Mouse (Mus musculus): ENCODE results near the gene Gm5089. TPM values are rescaled to one million over a fixed set of nuclear protein-coding genes. Genes with fewer than 3 reads are reported as not detected.

Gene Gm5089
- not detected for total RNA-seq (2021)
- long read RNA-seq, experiment 1, result 0 reads
- long read RNA-seq, experiment 2, result 0 reads

DNA sequence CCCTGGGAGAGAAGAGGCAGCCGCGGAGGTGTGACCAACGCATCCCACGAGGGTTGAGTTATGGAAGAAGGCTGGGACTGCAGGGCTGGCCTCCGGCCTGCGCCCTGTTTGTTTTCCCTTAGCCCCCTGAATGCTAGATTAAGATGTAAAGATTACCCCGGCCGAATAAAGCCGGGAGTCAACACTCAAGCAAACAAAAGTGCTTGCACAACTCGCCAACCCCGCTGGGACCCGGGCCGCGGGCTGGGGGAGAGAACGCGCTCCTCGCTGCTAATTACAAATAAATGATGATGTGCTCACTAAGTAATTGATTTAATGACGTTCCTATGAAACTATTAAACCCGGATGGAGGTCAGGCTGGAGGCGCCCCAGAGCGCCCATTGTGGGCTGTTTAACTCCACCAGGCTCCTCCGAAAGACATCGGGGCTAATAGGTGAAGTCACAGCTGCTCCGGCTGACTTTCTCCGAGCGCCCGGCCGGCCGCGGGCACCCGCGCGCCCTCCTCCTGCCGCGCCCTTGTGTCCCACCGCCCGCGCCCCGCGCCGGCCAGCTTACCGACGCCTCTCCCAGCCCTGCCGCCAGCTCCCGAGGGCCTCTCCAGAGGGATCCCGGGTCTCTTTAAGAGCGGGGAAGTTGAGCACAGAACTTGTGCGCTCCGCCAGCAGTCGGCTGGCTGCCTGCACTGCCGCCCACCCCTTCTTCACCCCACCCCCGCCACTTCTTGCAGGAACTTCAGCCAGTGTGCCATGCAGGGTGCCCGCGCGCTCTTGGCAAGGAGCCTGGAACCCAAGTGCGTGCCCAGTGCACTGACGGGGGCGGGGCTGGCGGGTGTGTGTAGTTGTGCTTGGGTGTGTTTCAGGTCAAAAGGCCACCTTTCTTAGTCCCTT, at the start of gene Gm5089:
Gene Gm5089, minus strand, starts transcription at position 620 of the 887 bp plus-strand sequence.
- DNase-seq (ENCODE audit: low spot score in 2 of 2), result no peak

GRCm38 (mm10) chr14:122492015-122492414, 41.1 kb upstream of the Gm5089 start:
- no peak for DNase-seq (ENCODE audit: low spot score in 2 of 2)

GRCm38 (mm10) chr14:122491521-122491920, 40.6 kb upstream of the Gm5089 start:
- DNase-seq (ENCODE audit: low spot score in 2 of 2), result no peak

GRCm38 (mm10) chr14:122490441-122491328, 39.8 kb upstream of the Gm5089 start, which contains the start of gene Gm10837:
TSS of gene Gm10837 (plus strand) at chr14:122490586.
- no peak for DNase-seq (ENCODE audit: low spot score in 2 of 2)

DNA sequence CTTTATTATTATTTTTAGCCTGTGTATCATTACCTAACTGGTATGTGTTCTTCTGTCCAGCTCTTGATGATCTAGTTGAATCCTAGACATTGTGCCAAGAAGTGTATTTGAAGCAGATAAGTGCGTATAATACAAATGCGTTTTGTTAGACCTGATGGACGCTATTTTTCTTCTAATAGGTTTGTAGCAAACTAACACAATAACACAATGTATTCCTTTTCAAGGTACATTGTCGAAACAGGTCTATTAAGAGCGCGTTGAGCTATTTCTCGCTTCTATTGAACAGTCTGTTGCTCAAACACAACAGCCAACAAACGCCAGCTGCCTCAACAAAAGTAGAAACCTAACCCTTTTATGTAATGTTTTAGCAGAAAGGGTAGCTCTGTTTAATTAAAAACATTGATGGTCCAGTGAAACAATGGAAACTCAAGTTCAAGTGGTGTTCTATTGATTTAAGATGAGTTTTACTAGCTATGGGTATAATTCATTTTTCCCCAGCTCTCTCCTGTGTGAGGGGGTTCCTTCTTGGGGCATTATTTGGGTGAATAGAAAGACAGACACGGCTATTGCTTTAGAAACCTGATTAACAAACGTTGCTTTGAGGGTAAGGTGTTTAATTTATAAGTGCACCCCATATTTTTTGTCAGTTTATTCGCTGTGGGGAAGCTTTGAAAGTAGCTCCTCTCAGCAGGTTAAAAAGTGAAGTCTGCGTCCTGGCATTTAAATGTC, 38.9 kb upstream of the Gm5089 start:
- no peak for DNase-seq (ENCODE audit: low spot score in 2 of 2)

DNA sequence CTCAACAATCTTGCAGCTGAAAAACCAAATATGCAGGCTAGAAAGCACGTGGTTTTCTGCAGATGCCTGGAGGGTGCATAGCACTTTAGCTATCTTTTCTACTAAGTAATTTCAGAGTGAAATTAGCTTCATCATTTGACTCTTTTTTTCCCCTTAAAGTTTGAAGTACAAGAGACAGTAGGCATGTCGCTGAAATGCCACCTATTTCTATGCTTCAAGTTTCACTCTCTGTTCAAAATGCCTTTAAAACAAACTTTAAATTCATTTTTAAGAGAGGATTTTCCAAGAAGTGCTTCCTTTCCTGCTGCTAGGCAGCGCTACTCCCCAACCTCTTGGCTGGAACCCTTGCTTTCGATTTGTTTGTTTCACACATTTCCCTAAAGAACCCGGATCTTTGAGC, 38.1 kb upstream of the Gm5089 start:
- no peak for DNase-seq (ENCODE audit: low spot score in 2 of 2)

GRCm38 (mm10) chr14:122487366-122487765, 36.5 kb upstream of the Gm5089 start:
- DNase-seq (ENCODE audit: low spot score in 2 of 2), result no peak

DNA sequence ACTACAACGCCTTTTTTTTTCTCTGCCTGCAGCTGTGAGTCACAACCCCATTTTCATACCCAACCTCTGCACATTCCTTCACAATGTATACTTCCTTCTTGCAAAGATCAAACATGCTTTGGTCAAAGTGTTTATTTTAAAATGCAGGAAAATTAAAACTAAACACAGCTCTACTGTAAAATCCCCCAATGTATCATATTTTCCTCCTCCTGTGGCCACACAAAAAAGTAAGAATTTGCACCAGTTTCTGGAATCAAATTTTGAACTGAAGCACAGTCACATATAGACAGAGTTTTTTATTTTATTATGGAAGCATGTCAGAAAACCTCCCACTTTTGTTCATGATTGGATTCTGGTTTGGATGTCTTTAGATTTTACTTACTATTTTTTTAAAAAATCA, 35.7 kb upstream of the Gm5089 start:
- DNase-seq (ENCODE audit: low spot score in 2 of 2), result no peak

DNA sequence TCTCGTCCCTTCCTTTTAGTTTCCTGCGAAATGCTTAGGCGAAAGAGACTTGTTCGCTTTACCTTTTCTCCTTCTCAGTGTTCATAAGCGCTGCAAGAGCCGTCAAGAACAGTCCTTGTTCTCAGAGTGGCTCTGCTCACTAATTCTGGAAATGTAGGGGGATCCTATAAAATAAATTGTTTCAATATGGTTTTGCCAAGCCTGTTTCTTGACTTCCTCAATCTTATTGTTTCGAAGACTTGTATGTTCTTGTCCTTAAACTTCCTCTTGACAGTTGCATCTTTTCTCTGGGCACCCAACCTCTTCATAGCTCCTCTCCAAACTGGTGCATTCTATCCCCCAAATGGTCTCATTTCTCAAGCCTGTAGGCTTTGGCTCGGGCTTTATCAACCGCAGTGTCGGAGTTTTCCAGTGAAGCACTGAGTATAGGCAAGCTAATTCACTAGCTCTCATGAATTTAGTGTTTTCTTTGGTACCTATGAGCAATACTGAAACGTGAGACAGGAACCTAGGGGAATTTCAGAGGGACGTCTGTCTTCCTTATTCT, 34.8 kb upstream of the Gm5089 start:
- no peak for DNase-seq (ENCODE audit: low spot score in 2 of 2)

GRCm38 (mm10) chr14:122484844-122485551, 34.1 kb upstream of the Gm5089 start:
- DNase-seq (ENCODE audit: low spot score in 2 of 2), result no peak

GRCm38 (mm10) chr14:122484458-122484843, 33.5 kb upstream of the Gm5089 start:
- DNase-seq (ENCODE audit: low spot score in 2 of 2), result no peak

DNA sequence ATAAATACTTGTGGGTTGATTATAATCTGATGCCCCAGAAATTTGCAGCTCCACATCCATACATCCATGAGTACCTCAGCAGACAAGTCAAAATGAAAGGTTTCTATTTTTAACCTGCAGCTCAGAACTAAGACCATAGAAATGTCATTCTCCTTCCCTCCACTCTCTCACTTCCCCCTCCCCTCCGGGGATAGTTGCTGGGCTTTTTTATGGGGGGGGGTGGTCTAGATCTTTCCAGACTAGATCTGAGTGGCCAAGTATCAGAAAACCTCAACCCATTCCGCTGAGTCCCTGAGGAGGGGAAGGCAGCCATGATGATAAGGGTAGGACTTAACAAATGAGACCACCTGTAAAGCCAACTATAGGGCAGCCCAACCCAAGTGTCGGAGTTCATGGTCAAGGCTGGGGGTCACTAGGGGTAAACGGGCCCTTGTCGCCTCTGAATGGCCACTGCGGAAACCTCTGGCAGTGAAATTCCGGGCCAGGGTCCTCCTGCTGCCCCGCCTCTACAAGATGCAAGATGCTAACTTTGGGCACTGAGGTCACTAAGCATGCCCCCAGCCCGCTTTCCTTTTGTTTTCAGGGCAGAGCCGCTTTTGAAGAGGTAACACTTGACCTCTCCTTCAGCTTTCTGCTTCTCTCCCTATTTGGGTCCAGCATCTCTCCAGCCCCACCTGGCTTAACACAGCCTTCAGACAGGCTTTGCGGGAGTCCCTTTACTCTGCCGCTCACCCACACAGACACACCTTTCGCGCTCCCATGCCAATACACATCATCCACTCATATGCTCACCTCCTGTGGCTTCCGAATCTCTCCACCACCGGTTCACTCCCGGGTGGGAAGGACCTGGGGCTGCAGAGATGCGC, 32.9 kb upstream of the Gm5089 start:
- DNase-seq (ENCODE audit: low spot score in 2 of 2), result no peak

- no peak for DNase-seq (ENCODE audit: low spot score in 2 of 2)
Measured at GRCm38 (mm10) chr14:122483024-122483385, 32.1 kb upstream of the Gm5089 start.

DNA sequence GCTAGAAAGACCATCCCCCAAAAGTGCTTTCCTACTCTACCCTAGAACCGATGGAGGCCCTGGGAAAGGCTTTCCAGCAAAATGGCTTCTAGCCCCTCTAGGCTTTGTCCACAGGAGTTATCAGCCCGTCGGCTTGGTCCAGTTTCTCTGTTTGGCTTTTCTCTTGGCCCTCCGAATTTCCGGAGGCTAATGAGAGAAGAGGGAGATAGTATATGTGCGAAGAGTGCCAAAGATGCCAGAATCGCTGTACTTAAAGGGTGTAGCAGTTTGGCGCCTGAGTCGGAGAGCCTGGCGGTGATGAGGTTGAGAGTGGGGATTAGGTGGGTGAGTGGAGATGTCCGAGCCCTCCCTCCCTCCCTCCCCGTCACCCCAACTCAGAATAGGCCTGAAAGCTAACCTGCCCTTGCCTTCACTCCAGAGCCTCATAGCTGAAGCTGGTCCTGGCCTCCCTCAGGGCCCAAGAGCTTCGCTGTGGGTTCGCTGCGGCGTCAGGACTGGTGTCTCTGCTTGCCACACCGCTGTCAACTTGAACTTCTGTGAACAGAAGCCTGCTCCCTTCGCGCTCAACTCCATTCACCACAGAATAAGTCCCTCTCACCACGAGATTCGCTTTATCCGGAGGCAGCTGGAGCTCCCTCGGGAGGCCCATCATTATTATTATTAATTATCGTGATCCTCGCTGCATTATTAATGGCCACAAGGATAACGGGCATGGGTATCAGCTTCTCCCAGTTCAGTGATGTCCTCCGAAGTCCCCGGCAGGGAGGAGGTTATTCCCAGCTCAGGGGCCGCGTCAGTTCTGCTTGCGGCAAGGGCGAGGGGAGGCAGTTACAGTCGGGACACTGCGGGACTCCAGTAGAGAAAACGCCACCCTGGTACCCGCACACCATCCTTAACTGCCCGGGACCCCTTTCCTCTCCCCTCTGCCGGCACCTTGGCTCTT, 31.4 kb upstream of the Gm5089 start:
- no peak for DNase-seq (ENCODE audit: low spot score in 2 of 2)

DNA sequence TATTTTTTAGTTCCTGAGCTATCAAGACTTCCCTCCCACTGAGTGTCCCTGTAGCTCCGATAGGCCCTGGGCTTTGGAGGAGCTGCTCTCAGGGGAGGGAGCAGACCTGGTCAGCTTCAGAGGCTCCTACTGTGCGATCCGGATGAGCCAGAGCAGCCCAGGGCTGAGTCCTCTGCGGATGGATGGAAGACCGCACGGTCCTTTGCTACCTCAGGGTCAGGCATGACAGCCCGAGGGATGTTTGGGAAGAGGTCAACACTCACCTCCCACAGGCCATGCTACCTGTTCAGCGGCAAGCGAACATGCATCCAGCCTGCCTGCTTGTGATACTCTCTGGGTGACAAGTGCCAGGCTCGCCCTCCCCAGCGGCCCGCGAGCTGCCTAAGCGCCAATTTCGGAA, 30.3 kb upstream of the Gm5089 start:
- DNase-seq (ENCODE audit: low spot score in 2 of 2), result no peak

DNA sequence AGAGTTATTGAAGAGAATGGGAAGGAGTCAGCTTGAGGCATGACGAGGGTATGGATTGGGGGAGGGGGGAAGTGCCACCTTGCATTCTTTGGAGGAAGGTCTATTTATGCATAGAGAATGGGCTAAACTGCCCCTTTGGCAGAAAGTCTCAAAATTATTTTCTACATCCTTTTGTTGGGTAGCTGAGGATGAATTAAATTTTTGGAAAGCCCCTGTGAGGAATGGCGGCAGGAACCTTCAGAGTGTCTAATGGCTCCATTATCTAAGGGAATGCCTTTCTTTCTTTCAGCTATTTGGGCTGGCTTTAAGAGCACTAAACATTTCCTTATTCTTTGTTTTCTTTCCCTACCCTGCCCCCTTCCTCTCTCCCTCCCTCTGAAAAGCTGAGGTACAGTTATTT, 29.4 kb upstream of the Gm5089 start:
- DNase-seq (ENCODE audit: low spot score in 2 of 2), result no peak

DNA sequence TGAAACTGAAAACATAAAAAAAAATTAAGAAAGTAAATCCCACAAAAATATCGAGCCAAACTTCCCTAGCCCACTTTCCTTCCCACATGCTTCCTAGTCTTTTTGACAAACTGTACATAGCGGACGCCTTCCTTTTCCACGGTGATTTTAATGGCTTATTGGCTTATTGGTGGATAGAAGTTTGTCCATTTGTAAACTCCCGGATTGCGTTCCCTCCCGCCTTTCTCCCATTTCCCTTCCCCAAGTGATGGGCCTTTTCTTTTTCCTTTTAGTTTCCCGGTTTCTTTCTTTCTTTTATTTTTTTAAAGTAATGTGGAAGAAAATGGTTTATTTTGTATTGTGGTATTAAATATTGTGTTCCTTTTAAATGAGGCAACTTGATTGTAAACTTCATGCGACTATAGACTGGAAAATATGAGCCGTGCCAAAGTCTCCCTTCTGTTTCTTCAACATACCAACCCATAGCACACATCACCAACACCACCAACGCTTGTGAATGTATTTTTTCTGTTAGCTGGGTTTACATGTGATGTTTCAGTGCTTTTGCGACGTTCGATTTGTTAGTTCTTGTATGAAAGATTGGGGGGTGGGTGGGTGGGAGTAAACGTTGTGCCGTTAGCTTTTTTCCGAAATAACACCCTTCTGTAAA, 28.7 kb upstream of the Gm5089 start:
- DNase-seq (ENCODE audit: low spot score in 2 of 2), result no peak

- DNase-seq (ENCODE audit: low spot score in 2 of 2), result no peak
Measured at GRCm38 (mm10) chr14:122478574-122479011, 27.7 kb upstream of the Gm5089 start.
